Mouse (Mus musculus) forebrain, embryonic 16.5 days (tissue): ENCODE results near the gene Vmn1r81. TPM values are rescaled to one million over a fixed set of nuclear protein-coding genes. Genes with fewer than 3 reads are reported as not detected.

ENCODE experiments used
- ATAC-seq: fragments of 200-750 bp; cut with Nextera tagmentation; 2 replicates; pipeline ENCODE4 v1.8.0; 2017; ENCODE audit warnings: mild to moderate bottlenecking, moderate library complexity
- H3K27ac ChIP-seq: fragments of 300-500 bp; sonication (generic); 2 replicates; pipeline ENCODE4 v1.5.1; 2014; ENCODE audit warnings: low read length, control low read depth
- H3K27me3 ChIP-seq: fragments of 300-500 bp; sonication (generic); replicated peaks from 2 replicates; pipeline ENCODE4 v1.6.1; 2014; ENCODE audit warnings: low read length; ENCODE audit not compliant: control insufficient read depth, insufficient read depth
- H3K36me3 ChIP-seq: fragments of 300-500 bp; sonication (generic); 2 replicates; pipeline ENCODE4 v1.6.1; 2014; ENCODE audit not compliant: control insufficient read depth, insufficient read depth
- H3K4me1 ChIP-seq: fragments of 300-500 bp; sonication (generic); replicated peaks from 2 replicates; pipeline ENCODE4 v1.6.1; 2014; ENCODE audit warnings: low read length; ENCODE audit not compliant: control insufficient read depth, insufficient read depth
- H3K4me2 ChIP-seq: fragments of 300-500 bp; sonication (generic); 2 replicates; pipeline ENCODE4 v1.6.1; 2014; ENCODE audit warnings: mild to moderate bottlenecking, low read length, control low read depth
- H3K4me3 ChIP-seq: fragments of 300-500 bp; sonication (generic); replicated peaks from 2 replicates; pipeline ENCODE4 v1.5.1; 2014; ENCODE audit warnings: mild to moderate bottlenecking, low read length, control low read depth
- H3K9ac ChIP-seq: fragments of 300-500 bp; sonication (generic); replicated peaks from 2 replicates; pipeline ENCODE4 v1.6.1; 2014; ENCODE audit warnings: low read depth, low read length, control low read depth
- H3K9me3 ChIP-seq: fragments of 300-500 bp; sonication (generic); 2 replicates; pipeline ENCODE4 v1.6.1; 2016; ENCODE audit warnings: low read length; ENCODE audit not compliant: control insufficient read depth
- WGBS: fragments of 180-500 bp; shearing (Covaris S2); extraction: QIAGEN DNeasy Blood & Tissue Kit; methylation state at CpG from one replicate; pipeline ENCODE4 v1.1.7; 2014; 5-methylcytosine and 5-hydroxymethylcytosine counted together
- polyA plus RNA-seq: library from polyadenylated mRNA; unstranded; fragments of >200 nt; fragmentation: Nextera tagmentation; extraction: Ambion mirVana; gene quantifications from 2 replicates; pipeline ENCODE4 v1.2.1, GENCODE M21; 2015

The Vmn1r81 gene
- not detected in 2 replicates for polyA plus RNA-seq

GRCm38 (mm10) chr7:12268169-12268568, at the start of gene Vmn1r81:
Gene Vmn1r81, minus strand, starts transcription at chr7:12268269.
- H3K4me2 ChIP-seq = no peak within 1 kb of the TSS
- H3K27me3 ChIP-seq = no peaks in the 10 kb centered on the region
- no peak within 1 kb of the TSS for H3K27ac ChIP-seq
- no peak within 1 kb of the TSS for H3K9ac ChIP-seq
- H3K4me1 ChIP-seq = no peaks in the 10 kb centered on the region
- 78% methylated on average over 1 of the region's 1 CpGs for WGBS
- no peaks in the 10 kb centered on the region for H3K36me3 ChIP-seq
- H3K9me3 ChIP-seq = peaks cover 8% of the 10 kb centered on the region
- no peak for ATAC-seq
- no peak within 1 kb of the TSS for H3K4me3 ChIP-seq

- no peaks in the 10 kb centered on the region for H3K27me3 ChIP-seq
- H3K9ac ChIP-seq = no peak within 1 kb of the TSS
- no peak within 1 kb of the TSS for H3K4me2 ChIP-seq
- no peak within 1 kb of the TSS for H3K4me3 ChIP-seq
- H3K9me3 ChIP-seq = peaks cover 2% of the 10 kb centered on the region; the same call in 1 of the 2 replicates
- WGBS = 65% methylated on average over 2 of the region's 2 CpGs
- no peaks in the 10 kb centered on the region for H3K36me3 ChIP-seq
- H3K4me1 ChIP-seq = no peaks in the 10 kb centered on the region
- H3K27ac ChIP-seq = no peak within 1 kb of the TSS
- ATAC-seq = no peak
Measured at GRCm38 (mm10) chr7:12300130-12300529, 32.1 kb upstream of the Vmn1r81 start, which contains the start of gene Vmn1r82. Gene Vmn1r82, plus strand, starts transcription at chr7:12300430.

- Histone ChIP-seq H3K9me3 (peaks cover 6% of the 10 kb centered on the region; the same call in 1 of the 2 replicates), H3K4me2 (no peak overlapping the region), H3K36me3 (no peaks in the 10 kb centered on the region), H3K9ac (no peak overlapping the region), H3K4me3 (no peak overlapping the region), H3K27ac (no peak overlapping the region), H3K4me1 (no peaks in the 10 kb centered on the region), H3K27me3 (no peaks in the 10 kb centered on the region)
- WGBS = 57% methylated on average over 2 of the region's 2 CpGs
- no peak for ATAC-seq
Measured at GRCm38 (mm10) chr7:12204141-12204540, 63.9 kb downstream of the Vmn1r81 start.

Other genes starting within 250 kb of the Vmn1r81 start
- gene Vmn1r77, start 231.5 kb downstream of the Vmn1r81 start, polyA plus RNA-seq = not detected in 2 replicates
- not detected in 2 replicates for gene Vmn1r78, start 118.0 kb downstream of the Vmn1r81 start, polyA plus RNA-seq
- gene Vmn1r79, start 97.0 kb downstream of the Vmn1r81 start, polyA plus RNA-seq = not detected in 2 replicates
- not detected in 2 replicates for gene Vmn1r80, start 79.0 kb downstream of the Vmn1r81 start, polyA plus RNA-seq
- not detected in 2 replicates for gene Vmn1r82, start 32.2 kb upstream of the Vmn1r81 start, polyA plus RNA-seq
- not detected in 2 replicates for gene Vmn1r83, start 61.2 kb upstream of the Vmn1r81 start, polyA plus RNA-seq
- not detected in 2 replicates for gene Vmn1r84, start 101.0 kb upstream of the Vmn1r81 start, polyA plus RNA-seq
- 10.0 and 12.6 TPM in 2 replicates for gene Zfp551, start 154.5 kb upstream of the Vmn1r81 start, polyA plus RNA-seq
- gene Zfp606, start 210.0 kb upstream of the Vmn1r81 start, polyA plus RNA-seq = 52.7 and 61.5 TPM in 2 replicates
- not detected in 2 replicates for gene 2900092C05Rik, start 244.2 kb upstream of the Vmn1r81 start, polyA plus RNA-seq